Mouse (Mus musculus): ENCODE results near the gene Kirrel. TPM values are rescaled to one million over a fixed set of nuclear protein-coding genes. Genes with fewer than 3 reads are reported as not detected.
A peak's percentile ranks its signal among the peaks of the same experiment; 100 is the strongest.
"Not testable (repeated sequence)": the region's sequence is repeated elsewhere in the genome, so short reads cannot be mapped to it uniquely, and the experiment has no call there.

The Kirrel gene
- polyA plus RNA-seq, 1 experiment: 22.9 TPM

DNA sequence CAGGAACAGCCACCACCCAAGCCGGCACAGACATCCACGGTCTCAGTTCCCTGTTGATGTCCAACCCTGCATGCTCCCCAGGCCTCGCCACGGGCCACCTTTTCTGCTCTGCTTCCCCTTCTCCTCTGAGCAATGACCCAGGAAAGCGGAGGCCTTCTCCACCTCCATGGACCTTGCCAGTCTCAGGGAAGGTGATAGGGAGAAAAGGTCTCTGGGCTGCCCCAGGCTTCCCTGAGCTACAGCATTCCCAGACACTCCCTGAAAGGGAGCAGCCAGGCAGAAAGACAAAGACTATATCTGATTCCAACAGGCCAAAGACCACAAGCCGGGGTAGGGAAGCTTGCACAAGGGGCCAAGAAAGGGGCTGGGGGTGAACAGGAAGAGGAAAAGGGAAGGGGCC, 43.6 kb downstream of the Kirrel start:
- peak; percentile 32 for DNase-seq (ENCODE audit: low read depth)
- TF ChIP-seq CTCF (IDR thresholded peaks at IDR 0.05; ENCODE audit: borderline replicate concordance, extremely low read depth, insufficient read depth, insufficient read length): no peak
- TF ChIP-seq POLR2A (IDR thresholded peaks at IDR 0.05; ENCODE audit: borderline replicate concordance, extremely low read depth, insufficient read depth, insufficient read length, poor library complexity, severe bottlenecking): no peak

DNA sequence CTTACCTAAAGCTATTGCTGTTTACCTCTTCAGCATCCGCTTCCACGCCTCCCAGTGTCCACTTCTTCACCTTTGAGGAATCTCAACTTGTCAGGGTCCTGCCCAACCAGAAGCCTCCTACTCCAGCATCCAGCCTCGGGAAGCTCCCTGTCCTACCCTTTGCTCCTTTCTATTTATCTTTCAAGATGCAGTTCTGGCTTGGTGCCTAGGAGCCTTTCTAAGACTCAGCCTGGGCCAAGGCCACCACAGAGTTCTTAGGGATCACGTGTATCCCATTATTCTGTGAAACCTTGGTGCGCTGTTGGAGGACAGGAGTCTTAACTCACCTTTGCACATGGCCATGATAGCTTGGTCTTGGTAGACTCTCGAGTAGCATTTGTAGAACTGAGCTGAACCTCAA, 50.8 kb downstream of the Kirrel start:
- TF ChIP-seq POLR2A (IDR thresholded peaks at IDR 0.05; ENCODE audit: borderline replicate concordance, extremely low read depth, insufficient read depth, insufficient read length, poor library complexity, severe bottlenecking) (no peak), CTCF (IDR thresholded peaks at IDR 0.05; ENCODE audit: borderline replicate concordance, extremely low read depth, insufficient read depth, insufficient read length) (no peak)
- DNase-seq (ENCODE audit: low read depth): no peak

DNA sequence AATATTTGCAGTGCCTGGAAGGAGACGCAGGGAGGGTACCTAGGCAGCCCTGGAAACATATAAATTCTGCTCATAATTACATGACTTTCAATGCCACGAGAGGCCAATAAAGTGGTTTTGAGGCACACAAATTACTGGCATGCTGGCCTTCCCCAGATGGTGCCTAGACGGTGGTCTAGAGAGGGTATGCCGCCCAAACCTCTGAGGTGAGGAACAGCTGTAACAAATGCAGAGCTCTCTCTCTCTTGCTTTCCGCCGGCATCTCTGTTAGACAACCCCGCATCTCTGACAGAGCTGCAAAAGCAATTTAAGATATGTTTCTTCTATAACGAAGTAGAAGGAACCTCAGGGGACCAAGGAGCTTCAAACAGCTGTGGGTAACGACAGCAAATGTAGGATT, 56.3 kb downstream of the Kirrel start:
- no peak for TF ChIP-seq CTCF (IDR thresholded peaks at IDR 0.05; ENCODE audit: borderline replicate concordance, extremely low read depth, insufficient read depth, insufficient read length)
- no peak for TF ChIP-seq POLR2A (IDR thresholded peaks at IDR 0.05; ENCODE audit: borderline replicate concordance, extremely low read depth, insufficient read depth, insufficient read length, poor library complexity, severe bottlenecking)
- no peak for DNase-seq (ENCODE audit: low read depth)

DNA sequence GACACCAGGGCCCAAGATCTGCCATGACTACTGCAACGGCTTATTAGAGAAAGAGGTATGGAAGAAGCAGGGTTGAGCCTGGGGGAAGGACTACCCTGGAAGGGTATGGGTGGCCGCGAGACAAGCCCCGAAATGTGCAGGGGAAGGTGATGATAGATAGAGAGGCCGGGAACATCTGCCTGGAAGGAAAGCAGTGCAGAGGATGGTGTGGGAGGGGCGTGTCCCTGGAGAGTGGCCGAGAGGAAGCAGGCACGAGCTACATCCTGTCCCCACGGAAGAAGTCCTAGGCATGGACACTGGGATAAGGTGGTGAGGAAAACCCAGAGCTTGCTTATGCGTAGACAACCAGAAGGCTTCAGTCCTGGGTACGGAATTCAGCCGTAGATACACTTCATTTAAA, 56.9 kb downstream of the Kirrel start:
- no peak for DNase-seq (ENCODE audit: low read depth)
- no peak for TF ChIP-seq CTCF (IDR thresholded peaks at IDR 0.05; ENCODE audit: borderline replicate concordance, extremely low read depth, insufficient read depth, insufficient read length)
- no peak for TF ChIP-seq POLR2A (IDR thresholded peaks at IDR 0.05; ENCODE audit: borderline replicate concordance, extremely low read depth, insufficient read depth, insufficient read length, poor library complexity, severe bottlenecking)

DNA sequence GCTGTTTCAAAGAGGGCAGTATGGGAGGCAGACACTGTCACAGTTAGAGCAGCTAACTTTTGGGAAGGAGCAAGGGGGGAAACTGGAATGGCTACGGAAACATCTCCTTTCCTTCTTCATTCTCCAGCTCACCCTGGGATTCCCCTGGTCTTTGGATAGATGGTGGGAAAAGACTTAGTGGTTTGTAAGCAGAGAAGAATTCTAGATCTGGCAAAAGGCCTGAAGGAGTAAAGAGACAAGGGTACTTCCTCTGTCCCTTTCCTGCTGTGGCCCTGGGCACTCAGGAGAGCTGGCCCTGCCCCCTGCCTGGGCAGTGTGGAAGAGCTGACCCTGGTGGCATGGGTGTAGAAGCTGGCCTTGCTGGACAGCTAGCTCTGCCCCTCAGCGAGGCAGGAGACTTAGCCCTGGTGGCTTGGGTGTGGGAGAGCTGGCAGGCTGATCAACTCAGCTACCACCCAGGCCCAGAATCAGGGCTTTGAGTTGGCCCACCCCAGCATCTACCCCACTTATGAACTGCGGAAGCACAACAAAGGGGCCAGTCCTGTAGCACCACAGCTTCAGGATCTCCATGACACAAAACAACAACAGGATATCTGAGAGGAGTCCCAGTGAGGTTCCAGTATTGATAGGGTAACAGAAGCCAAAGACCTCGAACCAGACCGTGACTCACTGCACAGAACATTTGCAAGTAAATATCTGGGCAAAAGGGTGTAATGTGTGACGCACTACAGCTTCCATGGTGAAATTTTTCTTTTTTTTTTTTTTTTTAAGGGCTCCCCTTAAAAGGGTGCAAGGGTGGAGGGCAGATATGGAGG, 58.6 kb downstream of the Kirrel start:
- no peak for DNase-seq (ENCODE audit: low read depth)
- TF ChIP-seq POLR2A (IDR thresholded peaks at IDR 0.05; ENCODE audit: borderline replicate concordance, extremely low read depth, insufficient read depth, insufficient read length, poor library complexity, severe bottlenecking) (no peak), CTCF (IDR thresholded peaks at IDR 0.05; ENCODE audit: borderline replicate concordance, extremely low read depth, insufficient read depth, insufficient read length) (no peak)

DNA sequence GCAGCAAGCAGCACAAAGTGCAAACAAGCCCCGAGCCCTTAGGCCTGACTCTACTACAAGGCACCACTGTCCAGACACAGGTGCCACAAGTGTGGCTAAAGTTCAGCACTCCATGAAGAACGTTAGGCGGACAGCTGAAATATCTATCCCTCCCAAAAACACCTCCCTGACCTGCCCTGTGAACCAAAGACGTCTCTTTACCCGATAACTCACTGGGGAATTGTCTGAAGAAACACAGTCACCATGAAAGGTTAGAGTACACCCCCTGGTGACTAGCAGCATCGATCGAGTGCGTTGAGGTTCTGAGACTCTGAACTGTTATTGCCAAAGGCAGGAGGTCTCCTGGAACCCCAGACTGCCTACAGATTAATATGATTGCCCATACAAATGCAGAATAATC, 59.3 kb downstream of the Kirrel start:
- no peak for DNase-seq (ENCODE audit: low read depth)
- TF ChIP-seq CTCF (IDR thresholded peaks at IDR 0.05; ENCODE audit: borderline replicate concordance, extremely low read depth, insufficient read depth, insufficient read length): no peak
- TF ChIP-seq POLR2A (IDR thresholded peaks at IDR 0.05; ENCODE audit: borderline replicate concordance, extremely low read depth, insufficient read depth, insufficient read length, poor library complexity, severe bottlenecking): no peak

DNA sequence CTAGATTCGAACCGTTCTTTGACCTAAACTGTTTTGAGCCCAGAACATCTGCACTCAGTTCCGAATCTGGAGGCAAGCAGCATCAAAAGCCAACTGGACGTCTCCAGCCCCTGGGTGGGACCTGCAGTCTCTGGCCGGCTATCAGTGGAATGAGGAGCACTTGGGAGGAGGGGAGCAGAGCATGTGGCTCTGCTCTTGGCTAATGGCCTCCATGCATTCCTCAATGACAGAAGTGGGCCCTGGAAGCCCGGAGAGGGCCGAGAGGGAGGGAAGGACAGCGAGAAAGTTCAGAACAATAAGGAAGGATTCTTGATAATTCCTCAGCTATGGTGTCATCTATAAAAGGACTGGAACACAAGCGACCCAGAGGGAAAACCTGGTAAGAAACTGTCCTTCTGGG, 59.7 kb downstream of the Kirrel start:
- no peak for DNase-seq (ENCODE audit: low read depth)
- TF ChIP-seq CTCF (IDR thresholded peaks at IDR 0.05; ENCODE audit: borderline replicate concordance, extremely low read depth, insufficient read depth, insufficient read length): no peak
- TF ChIP-seq POLR2A (IDR thresholded peaks at IDR 0.05; ENCODE audit: borderline replicate concordance, extremely low read depth, insufficient read depth, insufficient read length, poor library complexity, severe bottlenecking): no peak

DNA sequence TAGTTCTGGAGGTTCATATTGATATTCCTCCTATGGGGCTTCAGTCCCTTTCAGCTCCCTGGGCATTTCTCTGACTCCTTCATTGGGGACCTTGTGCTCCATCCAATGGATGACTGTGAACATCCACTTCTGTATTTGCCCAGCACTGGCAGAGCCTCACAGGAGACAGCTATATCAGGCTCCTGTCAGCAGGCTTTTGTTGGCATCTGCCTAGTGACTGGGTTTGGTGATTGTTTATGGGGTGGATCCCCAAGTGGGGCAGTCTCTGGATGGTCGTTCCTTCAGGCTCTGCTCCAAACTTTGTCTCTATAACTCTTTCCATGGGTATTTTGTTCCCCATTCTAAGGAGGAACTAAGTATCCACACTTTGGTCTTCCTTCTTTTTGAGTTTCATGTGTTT, 60.7 kb downstream of the Kirrel start:
- DNase-seq (ENCODE audit: low read depth): not testable (repeated sequence)

DNA sequence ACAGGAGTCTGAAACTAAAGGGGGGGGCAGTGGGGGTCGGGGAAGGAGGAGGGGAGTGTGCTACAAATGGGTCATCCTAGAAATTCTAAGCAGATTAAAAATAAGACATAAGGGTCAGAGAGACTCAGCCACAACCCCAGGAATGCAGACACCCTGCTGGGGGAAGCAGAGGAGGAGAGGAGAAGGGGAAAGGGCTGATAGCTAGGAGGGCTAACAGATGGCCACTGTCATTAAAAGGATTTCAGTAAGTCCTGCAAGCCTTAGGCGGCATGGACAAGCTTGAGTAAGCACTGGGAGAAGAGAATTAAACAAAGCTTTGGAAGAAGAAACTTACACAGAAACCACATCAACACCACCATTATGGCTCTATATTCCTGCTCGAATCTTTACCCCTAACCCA, 62.3 kb downstream of the Kirrel start:
- DNase-seq (ENCODE audit: low read depth): no peak
- TF ChIP-seq POLR2A (IDR thresholded peaks at IDR 0.05; ENCODE audit: borderline replicate concordance, extremely low read depth, insufficient read depth, insufficient read length, poor library complexity, severe bottlenecking) (no peak), CTCF (IDR thresholded peaks at IDR 0.05; ENCODE audit: borderline replicate concordance, extremely low read depth, insufficient read depth, insufficient read length) (no peak)

DNA sequence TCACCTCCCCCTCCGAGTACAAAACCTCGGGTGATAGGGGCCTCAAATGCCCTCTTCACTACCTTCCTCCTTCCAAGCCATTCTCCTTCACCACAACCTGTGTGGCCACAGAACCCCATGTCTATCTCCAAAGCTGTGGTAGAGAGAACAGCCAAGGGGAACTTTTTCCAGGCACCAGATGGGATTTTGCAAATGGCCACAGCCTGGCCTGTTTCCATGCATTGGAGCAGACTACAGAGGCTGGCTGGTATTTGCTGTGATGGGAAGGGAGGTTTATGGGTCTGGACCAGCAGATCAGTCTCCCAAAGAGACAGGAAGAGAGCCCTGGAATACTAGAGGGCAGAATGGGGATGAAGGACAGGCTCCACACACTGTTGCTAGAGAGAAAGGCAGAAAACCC, 69.7 kb downstream of the Kirrel start:
- no peak for TF ChIP-seq POLR2A (IDR thresholded peaks at IDR 0.05; ENCODE audit: borderline replicate concordance, extremely low read depth, insufficient read depth, insufficient read length, poor library complexity, severe bottlenecking)
- TF ChIP-seq CTCF (IDR thresholded peaks at IDR 0.05; ENCODE audit: borderline replicate concordance, extremely low read depth, insufficient read depth, insufficient read length): no peak
- no peak for DNase-seq (ENCODE audit: low read depth)

DNA sequence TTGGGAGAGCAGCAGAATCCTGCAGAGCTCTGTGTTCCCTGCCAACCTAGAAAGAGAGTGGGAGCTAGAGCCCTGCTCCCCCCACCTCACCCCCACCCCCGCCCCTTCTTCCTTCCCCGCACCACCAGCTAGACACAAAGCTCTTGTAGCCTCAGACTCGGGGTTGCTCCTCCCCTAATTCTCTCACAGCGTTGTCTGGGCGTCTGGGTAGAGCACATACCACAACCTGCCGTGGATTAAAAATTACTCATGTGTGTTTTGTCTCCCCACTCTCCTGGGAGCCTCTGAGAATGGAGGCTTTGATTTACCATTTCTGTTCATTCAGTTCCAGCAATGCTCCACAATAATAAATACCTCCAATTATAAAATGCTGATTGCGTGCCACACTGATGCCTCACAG, 72.2 kb downstream of the Kirrel start:
- TF ChIP-seq CTCF (IDR thresholded peaks at IDR 0.05; ENCODE audit: borderline replicate concordance, extremely low read depth, insufficient read depth, insufficient read length) (no peak), POLR2A (IDR thresholded peaks at IDR 0.05; ENCODE audit: borderline replicate concordance, extremely low read depth, insufficient read depth, insufficient read length, poor library complexity, severe bottlenecking) (no peak)

DNA sequence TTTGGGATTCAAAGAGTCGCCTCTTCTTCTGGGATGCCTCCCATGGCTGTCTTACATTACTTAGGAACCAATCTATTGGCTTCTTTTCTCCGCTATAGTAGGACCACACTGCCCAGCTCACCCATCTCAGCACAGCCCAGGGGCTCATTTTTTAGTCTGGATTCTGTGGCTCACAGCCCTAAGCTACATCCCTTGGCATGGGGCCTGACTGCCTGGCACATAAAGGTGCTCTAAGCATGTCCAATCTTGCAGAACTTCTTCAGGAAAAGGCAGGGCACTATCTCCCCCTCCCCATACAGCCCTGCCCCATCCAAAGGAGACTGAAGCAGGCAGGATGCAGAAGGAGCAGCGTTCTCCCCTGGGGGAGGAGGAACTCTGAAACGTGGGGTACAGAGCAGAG, 73.6 kb downstream of the Kirrel start:
- TF ChIP-seq CTCF (IDR thresholded peaks at IDR 0.05; ENCODE audit: borderline replicate concordance, extremely low read depth, insufficient read depth, insufficient read length) (no peak), POLR2A (IDR thresholded peaks at IDR 0.05; ENCODE audit: borderline replicate concordance, extremely low read depth, insufficient read depth, insufficient read length, poor library complexity, severe bottlenecking) (no peak)
- no peak for DNase-seq (ENCODE audit: low read depth)

More for the DNA sequence above, 72.2 kb downstream of the Kirrel start:
- peak; percentile 71 for DNase-seq (ENCODE audit: low read depth)
